Comparison of ENCODE assay signal across 8 mouse cellular contexts in genomic region chr13:44733036-44733372, GRCm38 (mm10). TPM values are rescaled to one million over a fixed set of nuclear protein-coding genes. Genes with fewer than 3 reads are reported as not detected.
DNase-seq lines count a peak whose midpoint lies in the region; ATAC-seq and TF ChIP-seq lines count a peak whose summit lies in the region.

No protein-coding gene starts in this region.

- H3K27ac ChIP-seq in heart, embryonic 15.5 days, result peak overlapping the region; percentile 98
- H3K27ac ChIP-seq in ES-E14 (ENCODE audit: insufficient read depth, low read depth, low read length, poor library complexity, severe bottlenecking), result peak overlapping the region; percentile 97
- peak overlapping the region; percentile 48; the same call in 1 of the 2 replicates for H3K27ac ChIP-seq in forebrain, embryonic 14.5 days (ENCODE audit: low read depth, low read length)

- H3K36me3 ChIP-seq in heart, embryonic 15.5 days, result no peaks in the 10 kb centered on the region
- H3K36me3 ChIP-seq in ES-E14 (ENCODE audit: control insufficient read depth, insufficient read depth, low read length, poor library complexity, severe bottlenecking), result peaks cover 4% of the 10 kb centered on the region
- no peaks in the 10 kb centered on the region for H3K36me3 ChIP-seq in forebrain, embryonic 14.5 days (ENCODE audit: control insufficient read depth, insufficient read depth, low read length)

- H3K9ac ChIP-seq in heart, embryonic 15.5 days, result peak overlapping the region; percentile 92
- peak overlapping the region; percentile 94 for H3K9ac ChIP-seq in ES-E14 (ENCODE audit: insufficient read depth, low read depth, low read length, poor library complexity, severe bottlenecking)
- H3K9ac ChIP-seq in forebrain, embryonic 14.5 days (ENCODE audit: low read length), result peak overlapping the region; percentile 79

- DNase-seq in heart, adult 8-10 months (ENCODE audit: low spot score), result no peak
- no peak for DNase-seq in ES-E14 (ENCODE audit: low read depth, low spot score)
- peak; percentile 52 for DNase-seq in forebrain, embryonic 14.5 days (ENCODE audit: low spot score)
- peak; percentile 40 for DNase-seq in lung, postnatal 36 days
- DNase-seq in cerebellum, adult 11 months, result no peak
- DNase-seq in urinary bladder, adult 2 months (ENCODE audit: low spot score), result no peak
- DNase-seq in cerebellum, adult 8-10 months, result no peak

- in situ Hi-C loops in ES-E14 (cut with MboI; ENCODE audit: low sequenced_read_pairs in 2 of 2, unreplicated experiment in 2 of 2), result no loop called here

- ATAC-seq in heart, embryonic 15.5 days (replicated peaks; ENCODE audit: insufficient number of reproducible peaks, insufficient read depth, low FRiP score, low read depth), result no peak
- no peak for ATAC-seq in forebrain, embryonic 14.5 days

- no peaks in the 10 kb centered on the region for H3K27me3 ChIP-seq in heart, embryonic 15.5 days
- no peaks in the 10 kb centered on the region for H3K27me3 ChIP-seq in forebrain, embryonic 14.5 days (replicated peaks; ENCODE audit: control insufficient read depth, insufficient read depth, low read length)

- peaks cover 37% of the 10 kb centered on the region for H3K4me1 ChIP-seq in heart, embryonic 15.5 days (replicated peaks)
- H3K4me1 ChIP-seq in ES-E14 (ENCODE audit: control insufficient read depth in 2 of 2, insufficient read depth in 2 of 2, low read length in 2 of 2, poor library complexity in 1 of 2), result peaks cover 4 to 11% of the 10 kb centered on the region in 2 experiments
- peaks cover 14% of the 10 kb centered on the region; the same call in 1 of the 2 replicates for H3K4me1 ChIP-seq in forebrain, embryonic 14.5 days (ENCODE audit: control insufficient read depth, insufficient read depth, low read length)

- H3K9me3 ChIP-seq in heart, embryonic 15.5 days (replicated peaks), result no peaks in the 10 kb centered on the region
- no peaks in the 10 kb centered on the region for H3K9me3 ChIP-seq in ES-E14 (ENCODE audit: control insufficient read depth, insufficient read depth, low read depth, low read length)
- no peaks in the 10 kb centered on the region for H3K9me3 ChIP-seq in forebrain, embryonic 14.5 days (replicated peaks; ENCODE audit: control insufficient read depth, low read length)

- WGBS in heart, embryonic 15.5 days, result under 1% methylated on average over 13 of the region's 13 CpGs
- WGBS in forebrain, embryonic 14.5 days, result under 1% methylated on average over 13 of the region's 13 CpGs

- peak overlapping the region; percentile 86 for H3K4me2 ChIP-seq in heart, embryonic 15.5 days
- H3K4me2 ChIP-seq in forebrain, embryonic 14.5 days (ENCODE audit: low read length), result peak overlapping the region; percentile 89

- H3K4me3 ChIP-seq in heart, embryonic 15.5 days, result peak overlapping the region; percentile 84
- peak overlapping the region; percentile 89 to 94 for H3K4me3 ChIP-seq in ES-E14 (ENCODE audit: insufficient read depth in 1 of 2, low read depth in 1 of 2, low read length in 2 of 2, poor library complexity in 1 of 2, severe bottlenecking in 1 of 2)
- H3K4me3 ChIP-seq in forebrain, embryonic 14.5 days (ENCODE audit: low read depth, low read length), result peak overlapping the region; percentile 73

TF ChIP-seq in ES-E14, 5 proteins besides CTCF, POLR2A, EP300 and RAD21:
- no peak for TF ChIP-seq HCFC1 (IDR thresholded peaks at IDR 0.05; ENCODE audit: borderline replicate concordance, insufficient read depth, low read length)
- no peak for TF ChIP-seq CHD2 (IDR thresholded peaks at IDR 0.05; ENCODE audit: low read depth, low read length)
- TF ChIP-seq ZNF384 (IDR thresholded peaks at IDR 0.05; ENCODE audit: low read depth, low read length), result no peak
- TF ChIP-seq ZC3H11A (IDR thresholded peaks at IDR 0.05; ENCODE audit: borderline replicate concordance, low read depth, low read length), result no peak
- TF ChIP-seq MAFK (IDR thresholded peaks at IDR 0.05; ENCODE audit: insufficient read depth, low read depth, low read length), result no peak
TF ChIP-seq in ES-E14: peak in this region for 0.

RNA-seq across cellular contexts. Expression of gene Jarid2, which starts 3.7 kb away (rescaled TPM):
- polyA plus RNA-seq in heart, embryonic 15.5 days (2015; fragmentation: Nextera tagmentation; extraction: Ambion mirVana), result 19.0 and 21.6 TPM in 2 replicates
- 10 to 100 TPM; 13.9 to 25.9 (median 19.4) TPM for total RNA-seq in heart, adult 8-10 months (2022)
- 190 and 195 TPM in 2 replicates for total RNA-seq in ES-E14 (2012; rRNA removed)
- polyA plus RNA-seq in forebrain, embryonic 14.5 days (2014; fragmentation: Nextera tagmentation; extraction: Ambion mirVana), result 16.4 and 20.5 TPM in 2 replicates
- 15.2 and 17.8 TPM in 2 replicates for polyA plus RNA-seq in urinary bladder, adult 2 months (2012; rRNA removed)

Comparison
In these comparisons a context has a peak if more than half of its experiments do, and no peak if none do; other contexts are left out.
1. H3K27ac ChIP-seq: peak in every context shown above with its lines; median percentile 98 in heart, embryonic 15.5 days; 97 in ES-E14; 48 in forebrain, embryonic 14.5 days.
2. DNase-seq: peak in forebrain, embryonic 14.5 days (single experiment) and lung, postnatal 36 days (single experiment); none in heart, adult 8-10 months (single experiment), ES-E14 (single experiment), cerebellum, adult 11 months (single experiment), urinary bladder, adult 2 months (single experiment) and cerebellum, adult 8-10 months (single experiment).
3. Peak in every context shown above with its lines, with median percentiles within 50 percentile points of each other: H3K4me3 ChIP-seq and H3K9ac ChIP-seq.